Mouse (Mus musculus) midbrain, embryonic 10.5 days (tissue): ENCODE measurements around the gene Ly6g6e. TPM values are rescaled to one million over a fixed set of nuclear protein-coding genes. Genes with fewer than 3 reads are reported as not detected.
"Not testable (repeated sequence)": the region's sequence is repeated elsewhere in the genome, so short reads cannot be mapped to it uniquely, and the experiment has no call there.

Experiments used
- DNase-seq: peaks from one replicate; pipeline ENCODE4 v3.0.0-alpha.2; 2017; ENCODE audit warnings: low spot score
- H3K27ac ChIP-seq: fragments of 300-500 bp; sonication (generic); replicated peaks from 2 replicates; pipeline ENCODE4 v1.5.1; 2016; ENCODE audit warnings: mild to moderate bottlenecking
- H3K27me3 ChIP-seq: fragments of 300-500 bp; sonication (generic); 2 replicates; pipeline ENCODE4 v1.6.1; 2016; ENCODE audit warnings: low read depth, mild to moderate bottlenecking; ENCODE audit not compliant: poor library complexity, severe bottlenecking
- H3K36me3 ChIP-seq: fragments of 300-500 bp; sonication (generic); 2 replicates; pipeline ENCODE4 v1.6.1; 2016; ENCODE audit warnings: mild to moderate bottlenecking, moderate library complexity
- H3K4me1 ChIP-seq: fragments of 300-500 bp; sonication (generic); 2 replicates; pipeline ENCODE4 v1.6.1; 2016
- H3K4me3 ChIP-seq: fragments of 300-500 bp; sonication (generic); 2 replicates; pipeline ENCODE4 v1.5.1; 2016; ENCODE audit warnings: mild to moderate bottlenecking, moderate library complexity
- H3K9me3 ChIP-seq: fragments of 300-500 bp; sonication (generic); replicated peaks from 2 replicates; pipeline ENCODE4 v1.6.1; 2016; ENCODE audit warnings: mild to moderate bottlenecking
- WGBS: fragments of 180-500 bp; shearing (Covaris S2); methylation state at CpG from one replicate; pipeline ENCODE4 v1.1.7; 2016; 5-methylcytosine and 5-hydroxymethylcytosine counted together
- polyA plus RNA-seq: library from polyadenylated mRNA; unstranded; fragments of >200 nt; fragmentation: Nextera tagmentation; extraction: Ambion mirVana; gene quantifications from 2 replicates; pipeline ENCODE4 v1.2.1, GENCODE M21; 2016

Gene Ly6g6e
- polyA plus RNA-seq, 1 experiment from 2014 or later = 0.59 TPM

- H3K27me3 ChIP-seq = no peaks in the 10 kb centered on the region
- WGBS = 71% methylated on average over 6 of the region's 6 CpGs
These were observed 26.6 kb downstream of the Ly6g6e start for GRCm38 (mm10) chr17:35103221-35103690.

GRCm38 (mm10) chr17:35104079-35104478, 27.4 kb downstream of the Ly6g6e start:
- H3K36me3 ChIP-seq = peaks cover 51% of the 10 kb centered on the region
- H3K27ac ChIP-seq = no peak overlapping the region
- H3K4me1 ChIP-seq = peaks cover 12% of the 10 kb centered on the region
- WGBS = 93% methylated on average over 7 of the region's 7 CpGs
- no peak overlapping the region for H3K4me3 ChIP-seq
- DNase-seq = no peak
- no peaks in the 10 kb centered on the region for H3K9me3 ChIP-seq
- H3K27me3 ChIP-seq = no peaks in the 10 kb centered on the region

More at GRCm38 (mm10) chr17:35103221-35103690, 26.6 kb downstream of the Ly6g6e start:
- Histone ChIP-seq H3K4me3 (no peak overlapping the region), H3K9me3 (no peaks in the 10 kb centered on the region), H3K27ac (no peak overlapping the region), H3K36me3 (peaks cover 60% of the 10 kb centered on the region), H3K4me1 (peaks cover 12% of the 10 kb centered on the region)
- no peak for DNase-seq

GRCm38 (mm10) chr17:35104754-35105153, 28.1 kb downstream of the Ly6g6e start:
- 79% methylated on average over 6 of the region's 6 CpGs for WGBS

GRCm38 (mm10) chr17:35105740-35106389, 29.2 kb downstream of the Ly6g6e start:
- H3K36me3 ChIP-seq = peaks cover 33% of the 10 kb centered on the region
- peak; percentile 47 for DNase-seq
- no peaks in the 10 kb centered on the region for H3K27me3 ChIP-seq
- peak overlapping the region; percentile 84 for H3K27ac ChIP-seq
- H3K4me1 ChIP-seq = peaks cover 12% of the 10 kb centered on the region
- 24% methylated on average over 13 of the region's 13 CpGs for WGBS
- H3K9me3 ChIP-seq = no peaks in the 10 kb centered on the region
- H3K4me3 ChIP-seq = peak overlapping the region; percentile 38

More at GRCm38 (mm10) chr17:35104754-35105153, 28.1 kb downstream of the Ly6g6e start:
- Histone ChIP-seq H3K27ac (no peak overlapping the region), H3K4me3 (no peak overlapping the region), H3K36me3 (peaks cover 45% of the 10 kb centered on the region), H3K9me3 (no peaks in the 10 kb centered on the region), H3K27me3 (no peaks in the 10 kb centered on the region), H3K4me1 (peaks cover 12% of the 10 kb centered on the region)
- no peak for DNase-seq

GRCm38 (mm10) chr17:35106522-35106921, 29.8 kb downstream of the Ly6g6e start:
- no peaks in the 10 kb centered on the region for H3K9me3 ChIP-seq
- peaks cover 12% of the 10 kb centered on the region for H3K4me1 ChIP-seq
- peaks cover 27% of the 10 kb centered on the region for H3K36me3 ChIP-seq
- H3K27me3 ChIP-seq = no peaks in the 10 kb centered on the region
- DNase-seq = no peak
- peak overlapping the region; percentile 38; the same call in 1 of the 2 replicates for H3K4me3 ChIP-seq
- WGBS = 68% methylated on average over 3 of the region's 3 CpGs
- peak overlapping the region; percentile 84 for H3K27ac ChIP-seq

GRCm38 (mm10) chr17:35108097-35108496, 31.4 kb downstream of the Ly6g6e start, which contains the start of gene Ly6g5c:
Gene Ly6g5c (plus strand): TSS chr17:35108279.
- Histone ChIP-seq H3K4me1 (peaks cover 12% of the 10 kb centered on the region), H3K36me3 (peaks cover 11% of the 10 kb centered on the region), H3K9me3 (no peaks in the 10 kb centered on the region), H3K4me3 (no peak within 1 kb of the TSS), H3K27me3 (no peaks in the 10 kb centered on the region), H3K27ac (no peak within 1 kb of the TSS)
- DNase-seq = no peak
- 91% methylated on average over 6 of the region's 6 CpGs for WGBS

- Histone ChIP-seq H3K27me3 (no peaks in the 10 kb centered on the region), H3K36me3 (peaks cover 30% of the 10 kb centered on the region), H3K4me1 (no peaks in the 10 kb centered on the region; the same call in 1 of the 2 replicates), H3K27ac (no peak overlapping the region), H3K4me3 (no peak overlapping the region), H3K9me3 (no peaks in the 10 kb centered on the region)
- 78% methylated on average over 9 of the region's 9 CpGs for WGBS
- no peak for DNase-seq
These were observed 35.1 kb downstream of the Ly6g6e start for GRCm38 (mm10) chr17:35111774-35112173.

- no peak within 1 kb of the TSS for H3K27ac ChIP-seq
- no peak for DNase-seq
- WGBS = 86% methylated on average over 8 of the region's 8 CpGs
- H3K9me3 ChIP-seq = no peaks in the 10 kb centered on the region
- no peaks in the 10 kb centered on the region for H3K27me3 ChIP-seq
- no peak within 1 kb of the TSS for H3K4me3 ChIP-seq
- peaks cover 59% of the 10 kb centered on the region for H3K36me3 ChIP-seq
- peaks cover 8% of the 10 kb centered on the region for H3K4me1 ChIP-seq
These were observed 38.6 kb downstream of the Ly6g6e start, which contains the start of gene Ly6g5b for GRCm38 (mm10) chr17:35115046-35116019. Gene Ly6g5b (minus strand): TSS chr17:35115428.

- DNase-seq = no peak
- under 1% methylated on average over 33 of the region's 33 CpGs for WGBS
- Histone ChIP-seq H3K27ac (peak overlapping the region; percentile 92), H3K36me3 (peaks cover 62% of the 10 kb centered on the region), H3K9me3 (no peaks in the 10 kb centered on the region), H3K27me3 (no peaks in the 10 kb centered on the region), H3K4me3 (peak overlapping the region; percentile 94), H3K4me1 (peaks cover 31% of the 10 kb centered on the region)
These were observed 44.0 kb downstream of the Ly6g6e start for GRCm38 (mm10) chr17:35120745-35121142.

GRCm38 (mm10) chr17:35121143-35121799, 44.6 kb downstream of the Ly6g6e start, which contains the start of gene Gpank1:
Gene Gpank1 (plus strand): TSS chr17:35121455.
- H3K4me3 ChIP-seq = peak within 1 kb of the TSS; percentile 94
- H3K27ac ChIP-seq = peak within 1 kb of the TSS; percentile 92
- no peaks in the 10 kb centered on the region for H3K9me3 ChIP-seq
- H3K27me3 ChIP-seq = no peaks in the 10 kb centered on the region
- H3K4me1 ChIP-seq = peaks cover 36% of the 10 kb centered on the region
- peak; percentile 99 for DNase-seq
- H3K36me3 ChIP-seq = peaks cover 57% of the 10 kb centered on the region
- WGBS = under 1% methylated on average over 50 of the region's 50 CpGs

- Histone ChIP-seq H3K36me3 (peaks cover 53% of the 10 kb centered on the region), H3K4me1 (peaks cover 42% of the 10 kb centered on the region), H3K4me3 (peak within 1 kb of the TSS; percentile 94), H3K27ac (peak within 1 kb of the TSS; percentile 92), H3K9me3 (no peaks in the 10 kb centered on the region), H3K27me3 (no peaks in the 10 kb centered on the region)
- peak; percentile 68 for DNase-seq
- WGBS = under 1% methylated on average over 19 of the region's 19 CpGs
These were observed 45.2 kb downstream of the Ly6g6e start, which contains the start of gene Csnk2b for GRCm38 (mm10) chr17:35121871-35122303. Gene Csnk2b (minus strand): TSS chr17:35122053.

- WGBS = 90% methylated on average over 9 of the region's 9 CpGs
- Histone ChIP-seq H3K4me3 (peak overlapping the region; percentile 14; the same call in 1 of the 2 replicates), H3K36me3 (peaks cover 48% of the 10 kb centered on the region), H3K4me1 (peaks cover 53% of the 10 kb centered on the region)
- H3K27ac ChIP-seq, DNase-seq, H3K27me3 ChIP-seq, H3K9me3 ChIP-seq: not testable (repeated sequence)
These were observed 46.6 kb downstream of the Ly6g6e start for GRCm38 (mm10) chr17:35123287-35123686.
